Mouse (Mus musculus) myocyte (in vitro differentiated cells): ENCODE data around the gene Cyp26a1. TPM values are rescaled to one million over a fixed set of nuclear protein-coding genes. Genes with fewer than 3 reads are reported as not detected.

Source experiments
- H3K27me3 ChIP-seq: one replicate; pipeline ENCODE4 v1.6.1; 2011; ENCODE audit not compliant: control insufficient read depth, insufficient read depth, insufficient read length
- H3K36me3 ChIP-seq: one replicate; pipeline ENCODE4 v1.6.1; 2011; ENCODE audit not compliant: control insufficient read depth, insufficient read depth
- H3K4me2 ChIP-seq: one replicate; pipeline ENCODE4 v1.6.1; 2011; ENCODE audit warnings: low read depth, control low read depth
- H3K4me3 ChIP-seq: one replicate; pipeline ENCODE4 v1.5.1; 2011; ENCODE audit warnings: mild to moderate bottlenecking, control low read depth, moderate library complexity
- H3K79me2 ChIP-seq: one replicate; pipeline ENCODE4 v1.6.1; 2011; ENCODE audit not compliant: control insufficient read depth, insufficient read depth
- H3ac ChIP-seq: one replicate; pipeline ENCODE4 v1.6.1; 2011; ENCODE audit not compliant: control insufficient read depth, insufficient read length
- CEBPB ChIP-seq: IDR thresholded peaks from 2 replicates; pipeline ENCODE4 v1.6.1; 2011; ENCODE audit warnings: mild to moderate bottlenecking, moderate library complexity; ENCODE audit not compliant: poor library complexity, insufficient read depth, severe bottlenecking
- E2F4 ChIP-seq: IDR thresholded peaks from one replicate; pipeline ENCODE4 v1.6.1; 2011; ENCODE audit warnings: mild to moderate bottlenecking, control low read depth, moderate library complexity; ENCODE audit not compliant: insufficient read depth
- MAX ChIP-seq: IDR thresholded peaks from one replicate; pipeline ENCODE4 v1.6.1; 2011; ENCODE audit warnings: low read depth, mild to moderate bottlenecking, control low read depth
- MYOD1 ChIP-seq, 3 experiments: IDR thresholded peaks; one replicate each; pipeline ENCODE4 v1.6.1; 2011; ENCODE audit warnings: control low read depth in 2 of 3, low read depth in 2 of 3, mild to moderate bottlenecking in 2 of 3, moderate library complexity in 1 of 3; ENCODE audit not compliant: insufficient read length in 2 of 3, control insufficient read depth in 1 of 3
- MYOG ChIP-seq, 3 experiments: IDR thresholded peaks; one replicate each; pipeline ENCODE4 v1.6.1; 2011; ENCODE audit warnings: control low read depth in 2 of 3, low read depth in 2 of 3, mild to moderate bottlenecking in 2 of 3; ENCODE audit not compliant: insufficient read length in 2 of 3, control insufficient read depth in 1 of 3, insufficient read depth in 1 of 3
- POLR2A ChIP-seq: IDR thresholded peaks from one replicate; pipeline ENCODE4 v1.6.1; 2011; ENCODE audit warnings: low read depth, mild to moderate bottlenecking, control low read depth, moderate library complexity; ENCODE audit not compliant: insufficient read length
- POLR2AphosphoS2 ChIP-seq: IDR thresholded peaks from one replicate; pipeline ENCODE4 v1.6.1; 2011; ENCODE audit warnings: low read depth, control low read depth; ENCODE audit not compliant: insufficient read length
- REST ChIP-seq: IDR thresholded peaks from one replicate; pipeline ENCODE4 v1.6.1; 2011; ENCODE audit warnings: mild to moderate bottlenecking, control low read depth, moderate library complexity; ENCODE audit not compliant: insufficient read depth, insufficient read length
- SRF ChIP-seq: IDR thresholded peaks from one replicate; pipeline ENCODE4 v1.6.1; 2011; ENCODE audit warnings: low read depth; ENCODE audit not compliant: control insufficient read depth, insufficient read length
- TCF12 ChIP-seq: IDR thresholded peaks from one replicate; pipeline ENCODE4 v1.6.1; 2011; ENCODE audit warnings: mild to moderate bottlenecking, control low read depth; ENCODE audit not compliant: poor library complexity, insufficient read depth, severe bottlenecking
- TCF3 ChIP-seq: IDR thresholded peaks from one replicate; pipeline ENCODE4 v1.6.1; 2011; ENCODE audit warnings: low read depth, control low read depth; ENCODE audit not compliant: insufficient read length
- USF1 ChIP-seq: IDR thresholded peaks from one replicate; pipeline ENCODE4 v1.6.1; 2011; ENCODE audit warnings: low read depth, mild to moderate bottlenecking, control low read depth, moderate library complexity
- polyA plus RNA-seq: library from polyadenylated mRNA; unstranded; fragments of >200 nt; fragmentation: generic; extraction: Trizol; gene quantifications from one replicate; pipeline ENCODE4 v1.2.1, GENCODE M21; 2012; ENCODE audit warnings: missing spikeins

Gene Cyp26a1
- polyA plus RNA-seq, 1 experiment, result 0.35 TPM

GRCm38 (mm10) chr19:37695762-37696602 lies 1.6 kb upstream of the Cyp26a1 start:
- Histone ChIP-seq H3K79me2 (no peaks in the 10 kb centered on the region), H3K4me2 (no peak overlapping the region), H3K27me3 (peaks cover 15% of the 10 kb centered on the region), H3K36me3 (no peaks in the 10 kb centered on the region), H3ac (no peak overlapping the region), H3K4me3 (no peak overlapping the region)
- no peak for TF ChIP-seq USF1
- TF ChIP-seq MYOD1 (IDR thresholded peaks at IDR 0.05; ENCODE audit: control insufficient read depth in 1 of 3, insufficient read length in 2 of 3, low read depth in 2 of 3), result no peak
- no peak for TF ChIP-seq REST
- no peak for TF ChIP-seq POLR2AphosphoS2
- no peak for TF ChIP-seq MYOG (IDR thresholded peaks at IDR 0.05; ENCODE audit: control insufficient read depth in 1 of 3, insufficient read depth in 1 of 3, insufficient read length in 2 of 3, low read depth in 2 of 3)
- TF ChIP-seq POLR2A, result no peak
- no peak for TF ChIP-seq E2F4
- no peak for TF ChIP-seq SRF
- no peak for TF ChIP-seq MAX
- TF ChIP-seq TCF12, result no peak
- TF ChIP-seq CEBPB, result no peak
- TF ChIP-seq TCF3, result no peak

GRCm38 (mm10) chr19:37696603-37697334 lies 829 bp upstream of the Cyp26a1 start:
- H3K4me3 ChIP-seq, result no peak overlapping the region
- no peaks in the 10 kb centered on the region for H3K79me2 ChIP-seq
- H3K4me2 ChIP-seq, result no peak overlapping the region
- H3K27me3 ChIP-seq, result peaks cover 15% of the 10 kb centered on the region
- H3ac ChIP-seq, result no peak overlapping the region
- no peaks in the 10 kb centered on the region for H3K36me3 ChIP-seq
- TF ChIP-seq TCF12 (no peak), MAX (no peak), POLR2A (no peak), MYOG (IDR thresholded peaks at IDR 0.05; ENCODE audit: control insufficient read depth in 1 of 3, insufficient read depth in 1 of 3, insufficient read length in 2 of 3, low read depth in 2 of 3) (no peak), REST (no peak), USF1 (no peak), CEBPB (no peak), SRF (no peak), MYOD1 (IDR thresholded peaks at IDR 0.05; ENCODE audit: control insufficient read depth in 1 of 3, insufficient read length in 2 of 3, low read depth in 2 of 3) (no peak), POLR2AphosphoS2 (no peak), TCF3 (no peak), E2F4 (no peak)

DNA sequence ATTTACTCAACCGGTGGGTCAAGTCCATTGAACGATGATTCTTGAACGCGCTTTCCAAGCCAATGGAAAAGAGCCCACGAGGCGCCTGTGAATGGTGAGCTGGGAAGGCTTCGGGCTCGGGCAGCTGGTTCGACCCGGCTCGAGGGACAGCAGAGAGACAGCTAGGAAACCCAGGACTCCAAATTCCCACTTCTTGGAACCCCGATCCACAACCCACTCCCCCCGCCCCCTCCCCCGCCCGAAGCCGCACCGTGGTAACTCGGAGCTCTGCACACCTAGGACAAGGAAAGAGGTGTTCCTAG lies 312 bp upstream of the Cyp26a1 start:
- H3K27me3 ChIP-seq, result peaks cover 15% of the 10 kb centered on the region
- H3K79me2 ChIP-seq, result no peaks in the 10 kb centered on the region
- TF ChIP-seq TCF12 (no peak), MAX (no peak), CEBPB (no peak), E2F4 (no peak), REST (no peak), POLR2A (no peak), TCF3 (no peak), POLR2AphosphoS2 (no peak), MYOD1 (IDR thresholded peaks at IDR 0.05; ENCODE audit: control insufficient read depth in 1 of 3, insufficient read length in 2 of 3, low read depth in 2 of 3) (no peak), USF1 (no peak), SRF (no peak), MYOG (IDR thresholded peaks at IDR 0.05; ENCODE audit: control insufficient read depth in 1 of 3, insufficient read depth in 1 of 3, insufficient read length in 2 of 3, low read depth in 2 of 3) (no peak)
- no peak overlapping the region for H3ac ChIP-seq
- H3K4me3 ChIP-seq, result no peak overlapping the region
- no peaks in the 10 kb centered on the region for H3K36me3 ChIP-seq
- peak overlapping the region; percentile 55 for H3K4me2 ChIP-seq

- Histone ChIP-seq H3K36me3 (no peaks in the 10 kb centered on the region), H3ac (no peak overlapping the region), H3K4me3 (no peak overlapping the region), H3K4me2 (no peak overlapping the region), H3K79me2 (no peaks in the 10 kb centered on the region), H3K27me3 (peaks cover 15% of the 10 kb centered on the region)
- no peak for TF ChIP-seq USF1
Observed at GRCm38 (mm10) chr19:37698273-37699160, 919 bp downstream of the Cyp26a1 start.
